Mouse (Mus musculus) 3T3-L1 (cell line): Measurements from ENCODE around the gene Odf4.
"Not testable (repeated sequence)": the region's sequence is repeated elsewhere in the genome, so short reads cannot be mapped to it uniquely, and the experiment has no call there.

Source experiments
- DNase-seq: peaks from one replicate; pipeline ENCODE4 v3.0.0-alpha.2; 2015; ENCODE audit warnings: low read depth, low spot score

The Odf4 gene

DNA sequence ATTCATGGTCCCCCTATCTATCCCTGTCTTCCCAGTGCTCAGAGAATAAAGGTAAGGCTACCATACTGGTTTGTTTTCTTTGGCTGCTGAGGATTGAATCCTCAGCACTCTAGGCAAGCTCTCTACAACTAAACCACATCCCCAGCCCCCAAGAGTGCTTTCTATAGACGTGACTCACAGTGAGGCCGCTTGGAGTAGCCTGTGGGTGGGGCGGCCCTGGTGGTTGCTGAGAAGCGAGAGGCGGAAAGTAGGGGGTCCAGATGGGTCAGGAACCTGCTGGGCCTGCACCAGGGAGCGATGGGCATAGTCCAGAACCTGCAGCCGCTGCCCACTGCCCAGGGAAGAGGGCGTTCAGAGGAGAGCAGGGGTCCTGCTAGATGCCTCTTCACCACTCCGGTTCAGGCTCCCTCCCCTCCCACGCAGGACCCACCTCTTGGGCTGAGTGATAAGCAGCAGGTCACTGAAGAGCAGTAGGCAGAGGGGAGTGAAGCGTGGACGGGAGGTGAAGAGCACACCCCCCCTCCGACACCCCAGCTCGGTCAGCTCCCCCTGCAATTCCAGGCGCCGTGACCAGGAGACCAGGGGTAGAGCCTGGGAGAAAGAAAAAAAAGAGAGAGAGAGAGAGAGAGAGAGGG lies 20.0 kb upstream of the Odf4 start:
- DNase-seq, result peak; percentile 92

DNA sequence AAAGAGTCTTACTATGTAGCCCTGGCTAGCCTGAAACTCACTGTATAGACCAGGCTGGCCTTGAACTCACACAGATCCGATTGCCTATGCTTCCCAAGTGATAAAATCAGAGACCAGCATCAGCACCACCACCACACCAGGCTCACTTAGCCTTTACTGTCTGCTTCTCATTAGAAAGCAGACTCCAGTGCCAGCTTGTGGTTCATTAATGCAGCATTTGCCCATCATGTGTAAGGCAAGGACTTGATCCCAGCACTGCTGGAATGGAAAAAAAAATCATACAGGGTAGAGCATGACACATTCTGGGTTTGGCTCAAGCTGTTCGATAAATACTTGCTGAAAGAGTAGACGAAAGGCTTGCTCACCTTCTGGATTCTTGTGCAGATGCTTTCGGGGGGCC lies 19.1 kb upstream of the Odf4 start:
- DNase-seq, result peak; percentile 61

DNA sequence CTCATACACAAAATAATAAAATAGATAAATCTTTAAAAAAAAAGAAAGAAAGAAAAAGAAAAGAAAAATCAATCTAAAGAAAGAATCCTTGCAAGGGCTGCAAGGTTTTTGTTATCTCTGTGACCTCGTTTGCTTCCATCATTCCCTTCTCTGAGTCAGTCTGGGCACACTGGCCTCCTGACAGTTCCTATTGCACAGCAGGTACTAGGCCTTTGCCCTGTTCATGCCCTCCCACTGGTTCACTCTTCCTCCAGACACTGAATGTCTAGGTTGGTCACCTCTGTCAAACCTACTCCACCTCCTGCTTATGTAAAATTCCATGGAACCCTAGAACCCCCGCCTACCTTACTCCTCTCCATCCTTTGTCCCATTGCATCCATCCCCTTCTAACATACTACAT lies 18.4 kb upstream of the Odf4 start:
- no peak for DNase-seq

DNA sequence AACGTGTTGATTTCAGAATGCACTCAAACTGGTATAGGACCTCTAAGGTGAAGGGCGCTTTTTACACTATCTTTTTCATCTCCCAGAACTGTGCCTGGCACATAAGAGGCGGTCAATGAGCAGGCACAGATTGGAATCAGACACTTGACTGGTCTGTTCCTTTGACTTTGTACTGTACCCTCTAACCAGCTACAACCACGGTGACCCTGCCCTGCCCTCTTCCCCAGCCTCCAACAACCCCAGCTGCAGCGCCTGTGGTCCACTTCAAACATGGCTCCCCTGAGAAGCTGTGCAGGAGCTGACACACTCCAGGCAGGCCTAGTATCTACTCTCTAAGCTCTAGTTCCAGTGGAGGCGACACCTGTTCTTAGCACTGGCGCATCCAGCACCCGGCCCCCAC lies 15.8 kb upstream of the Odf4 start:
- DNase-seq, result no peak

DNA sequence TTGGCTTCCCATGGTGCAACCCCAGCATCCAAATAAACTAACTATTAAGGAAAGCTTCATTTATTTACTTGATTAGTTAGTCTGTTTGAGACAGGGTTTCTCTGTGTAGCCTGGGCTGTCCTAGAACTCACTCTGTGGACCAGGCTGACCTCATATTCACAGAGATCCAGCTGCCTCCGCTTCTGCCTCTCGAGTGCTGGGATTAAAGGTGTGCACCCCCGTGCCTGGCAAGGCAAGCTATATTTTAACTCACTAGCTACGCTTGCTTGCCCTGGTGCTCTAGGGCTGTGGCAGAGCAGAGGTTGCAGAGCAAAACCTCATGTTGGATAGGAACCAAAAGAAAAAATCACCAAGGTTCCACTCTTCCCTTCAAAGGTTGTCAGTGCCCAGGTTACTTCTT lies 13.6 kb upstream of the Odf4 start:
- DNase-seq, result no peak

DNA sequence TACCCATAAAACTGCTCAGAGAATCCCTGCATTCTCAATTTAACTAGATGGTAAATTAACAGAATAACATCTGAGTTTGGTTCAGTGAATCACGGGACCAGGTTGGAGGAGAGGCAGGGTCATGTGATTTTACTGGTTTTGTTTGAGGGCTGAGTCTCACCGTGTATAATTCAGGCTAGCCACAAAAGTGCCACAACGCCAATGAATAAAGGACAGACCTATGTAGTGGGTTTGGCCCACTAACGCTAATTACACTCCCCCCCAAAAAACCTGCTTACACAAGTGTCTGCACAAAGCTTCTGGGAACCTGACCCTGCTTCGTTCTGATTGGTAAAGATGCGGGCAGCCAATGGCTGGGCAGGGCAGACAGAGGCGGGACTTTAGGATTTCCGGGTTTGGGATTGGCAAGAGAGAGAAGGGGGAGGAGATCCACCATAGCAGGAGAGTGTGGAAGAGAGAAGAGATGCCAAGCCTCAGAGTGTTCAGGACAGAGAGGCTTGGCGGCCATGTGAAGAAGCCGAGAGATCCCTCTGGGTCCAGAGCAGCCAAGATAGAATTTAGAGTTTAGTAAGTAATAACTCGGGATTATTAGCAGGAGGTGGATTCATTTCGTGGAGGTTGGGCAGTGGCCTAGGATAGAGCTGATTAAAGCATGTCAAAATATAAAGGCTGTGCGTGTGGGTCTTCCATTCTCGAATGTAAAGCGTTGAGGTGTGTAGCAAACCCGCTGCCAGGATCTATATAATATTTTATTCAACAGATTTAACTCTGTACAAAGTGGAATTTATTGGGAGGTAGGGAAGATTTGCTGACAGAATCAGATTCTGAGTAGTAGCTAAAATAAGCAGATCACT lies 12.8 kb upstream of the Odf4 start:
- DNase-seq, result peak; percentile 96

DNA sequence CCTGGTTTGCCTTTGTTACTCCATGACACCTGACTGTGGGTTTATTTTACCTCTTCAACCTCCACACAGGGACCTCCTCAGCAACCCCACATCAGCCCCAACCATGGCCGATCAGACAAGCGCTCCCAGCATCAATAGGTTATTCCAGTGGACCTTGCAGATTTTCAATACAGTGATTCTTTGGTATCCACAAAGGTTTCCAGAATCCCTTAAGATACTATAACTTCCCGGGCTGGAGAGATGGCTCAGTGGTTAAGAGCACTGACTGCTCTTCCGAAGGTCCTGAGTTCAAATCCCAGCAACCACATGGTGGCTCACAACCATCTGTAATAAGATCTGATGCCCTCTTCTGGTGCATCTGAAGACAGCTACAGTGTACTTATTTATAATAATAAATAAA lies 10.1 kb upstream of the Odf4 start:
- not testable (repeated sequence) for DNase-seq

DNA sequence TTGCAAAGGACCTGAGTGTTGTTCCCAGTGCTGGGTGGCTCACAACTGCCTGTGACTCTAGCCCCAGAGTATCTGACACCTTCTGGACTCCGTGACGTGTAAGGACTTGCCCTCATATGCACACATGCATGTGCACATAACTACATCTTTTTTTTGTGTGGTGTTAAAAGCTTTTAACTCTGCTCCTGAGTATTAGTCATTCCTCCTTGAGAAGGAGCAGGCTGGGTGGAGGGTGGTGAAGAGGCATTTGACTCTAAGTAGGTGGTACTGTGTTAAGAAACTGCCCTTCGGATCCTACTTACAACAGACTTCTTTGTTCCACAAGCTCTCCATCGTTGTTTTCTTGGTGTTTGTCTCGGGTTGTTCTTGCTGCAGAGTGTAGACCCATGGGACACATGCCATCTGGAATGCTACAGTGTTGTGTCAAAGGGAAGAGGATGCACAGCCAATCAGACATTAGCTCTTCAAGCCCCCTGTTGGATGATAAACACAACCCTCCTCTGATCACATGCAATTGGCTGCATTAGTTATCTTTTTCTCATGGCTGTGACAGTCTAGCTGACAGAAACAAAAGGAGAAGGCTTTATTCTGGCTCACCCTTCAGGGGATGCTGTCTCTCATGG lies 7.1 kb upstream of the Odf4 start:
- no peak for DNase-seq

DNA sequence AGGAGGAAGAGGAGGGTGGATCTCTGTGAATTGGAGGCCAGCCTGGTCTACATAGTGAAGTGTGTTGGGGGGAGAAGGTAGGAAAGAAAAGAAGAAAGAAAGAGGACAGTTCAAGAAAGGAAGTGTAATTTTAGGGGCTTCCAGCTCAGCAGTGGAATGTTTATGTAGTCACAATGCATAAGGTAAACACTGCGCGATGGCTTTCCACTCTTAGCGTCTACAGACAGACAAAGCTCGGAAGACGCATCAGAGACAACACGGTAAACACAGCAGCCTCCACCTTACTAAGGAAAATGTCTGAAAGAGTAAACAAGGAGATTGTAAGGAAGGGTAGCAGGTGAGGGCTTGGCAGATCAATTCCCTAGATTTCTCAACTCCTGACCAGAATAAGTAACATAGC lies 3.1 kb upstream of the Odf4 start:
- no peak for DNase-seq

DNA sequence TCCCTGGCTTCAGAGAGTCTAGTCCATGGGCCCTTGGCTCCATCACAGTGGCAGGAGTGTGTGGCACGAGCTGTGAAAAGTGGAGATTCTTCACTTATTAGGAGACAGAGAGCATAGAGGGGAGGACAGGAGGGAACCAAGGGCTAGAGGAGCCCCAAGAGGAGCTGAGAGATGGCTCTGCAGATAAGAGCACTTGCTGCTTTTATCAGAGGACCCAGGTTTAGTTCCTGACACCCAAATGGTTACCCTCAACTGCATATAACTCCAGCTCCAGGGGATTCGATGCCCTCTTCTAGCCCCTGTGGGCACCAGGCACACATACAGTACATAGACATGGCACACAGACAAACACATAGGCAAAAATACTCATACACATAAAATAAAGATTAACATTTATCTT lies 2.1 kb downstream of the Odf4 start:
- no peak for DNase-seq

DNA sequence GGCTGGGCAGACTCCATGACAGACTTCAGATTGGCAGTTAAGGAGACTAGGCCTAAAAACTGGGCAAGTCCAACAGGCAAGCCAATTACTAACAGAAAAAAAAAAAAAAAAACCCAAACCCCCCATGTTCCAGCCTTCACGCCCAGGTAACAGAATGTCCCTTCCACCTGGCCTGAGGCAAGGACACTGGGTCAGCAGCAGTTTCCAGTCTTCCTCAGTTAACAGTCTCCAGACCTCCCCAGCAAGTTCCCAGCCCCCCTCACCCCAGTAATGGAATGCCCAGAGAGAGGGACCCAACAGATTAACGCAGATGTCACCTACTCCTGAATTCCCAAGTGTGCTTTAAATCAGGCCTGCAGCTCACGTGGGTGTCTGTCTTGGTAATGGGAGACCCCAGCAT lies 3.7 kb downstream of the Odf4 start:
- no peak for DNase-seq

DNA sequence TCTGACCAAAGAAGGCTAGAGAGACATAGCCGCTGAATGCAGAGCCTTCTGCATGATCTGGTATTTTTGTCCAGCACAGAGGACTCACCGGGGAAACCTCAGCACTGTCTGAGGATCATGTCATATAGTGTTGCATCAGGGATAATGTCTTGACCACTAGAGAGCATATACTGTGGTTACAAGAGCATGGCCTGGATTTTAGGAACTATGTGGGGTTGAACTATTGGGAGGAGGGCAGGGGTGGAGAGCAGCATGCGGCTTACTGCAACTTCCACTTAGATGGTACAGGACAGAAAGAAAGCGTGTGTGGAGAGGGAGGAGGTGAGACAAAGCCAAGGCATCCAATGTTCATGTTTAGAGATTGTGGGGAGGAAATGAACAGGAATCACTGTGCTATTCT lies 12.3 kb downstream of the Odf4 start:
- DNase-seq, result no peak

DNA sequence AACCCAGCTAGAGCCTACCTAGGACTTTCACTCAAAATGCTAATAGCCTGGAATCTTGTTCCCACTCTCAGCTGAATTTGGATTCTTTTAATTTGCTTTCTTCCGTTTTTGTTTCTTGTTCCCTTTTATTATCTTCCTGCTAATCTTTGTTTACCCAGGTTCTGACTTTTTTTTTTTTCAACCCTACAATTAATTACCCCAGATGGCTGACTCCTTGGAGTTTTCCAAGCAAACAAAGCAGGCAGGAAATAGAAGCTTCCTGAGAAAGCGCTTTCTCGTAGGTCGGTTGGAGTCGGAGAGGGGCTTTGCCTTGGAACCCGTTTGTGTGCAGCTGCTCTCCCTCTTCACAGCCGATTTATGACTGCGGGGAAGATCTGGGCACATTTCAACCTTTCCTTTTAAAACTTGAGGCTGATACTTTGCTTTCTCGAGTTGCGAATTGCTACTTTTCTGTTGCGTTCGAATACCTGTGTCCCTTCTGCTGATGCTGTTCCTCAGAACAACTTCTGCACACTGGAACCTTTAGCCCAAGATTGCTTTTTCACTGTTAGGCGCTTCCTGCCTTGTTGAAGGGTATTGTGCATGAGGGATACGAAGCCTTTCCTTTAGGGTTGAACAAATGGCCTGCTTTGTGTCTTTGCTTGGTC lies 15.2 kb downstream of the Odf4 start:
- no peak for DNase-seq

DNA sequence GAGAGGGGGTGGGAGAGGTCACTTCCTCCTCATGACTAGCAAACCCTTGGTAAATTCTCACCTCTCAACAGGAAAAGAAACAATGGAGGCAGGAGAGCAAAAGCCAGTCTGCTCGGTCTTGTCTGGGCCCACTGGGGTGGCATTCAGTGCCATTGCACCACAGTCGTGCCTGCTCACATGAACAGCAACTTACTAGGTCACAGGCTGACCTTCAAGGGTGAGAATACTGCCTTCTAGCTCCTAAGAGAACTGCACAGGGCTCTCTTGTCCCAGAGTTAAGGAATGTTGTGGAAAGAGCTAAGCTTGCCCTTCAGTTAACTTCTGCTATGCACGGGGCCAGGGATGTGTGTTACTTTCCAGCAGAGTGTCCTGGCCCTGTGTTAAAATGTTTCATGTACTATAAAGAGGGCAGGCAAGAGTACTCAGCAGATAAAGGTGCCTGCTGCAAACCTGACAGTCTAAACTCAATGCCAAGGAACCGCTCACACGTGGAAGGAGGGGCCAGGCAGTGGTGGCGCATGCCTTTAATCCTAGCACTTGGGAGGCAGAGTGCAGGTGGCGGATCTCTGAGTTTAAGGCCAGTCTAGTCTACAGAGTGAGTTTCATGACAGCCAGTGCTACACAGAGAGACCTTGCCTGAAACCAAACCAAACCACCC lies 17.9 kb downstream of the Odf4 start:
- DNase-seq, result no peak

DNA sequence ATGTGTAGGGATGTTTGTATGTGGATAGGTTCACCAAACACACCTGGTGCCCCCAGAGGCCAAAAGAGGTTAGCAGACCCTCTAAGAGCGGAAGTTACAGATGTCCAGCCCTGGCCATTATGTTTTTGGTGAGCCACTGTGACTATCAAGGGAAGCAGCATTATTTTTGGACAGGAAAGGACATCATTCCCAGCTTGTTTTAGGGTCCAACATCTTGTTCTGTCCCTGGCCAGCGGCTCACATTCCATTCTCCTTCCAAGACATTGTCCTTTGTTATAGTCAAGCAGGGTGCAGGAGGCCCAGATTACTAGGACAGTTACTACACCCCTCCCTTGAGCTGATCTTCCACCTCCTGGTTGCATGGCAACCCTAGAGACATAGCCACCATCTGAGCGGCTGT lies 19.6 kb downstream of the Odf4 start:
- no peak for DNase-seq

DNA sequence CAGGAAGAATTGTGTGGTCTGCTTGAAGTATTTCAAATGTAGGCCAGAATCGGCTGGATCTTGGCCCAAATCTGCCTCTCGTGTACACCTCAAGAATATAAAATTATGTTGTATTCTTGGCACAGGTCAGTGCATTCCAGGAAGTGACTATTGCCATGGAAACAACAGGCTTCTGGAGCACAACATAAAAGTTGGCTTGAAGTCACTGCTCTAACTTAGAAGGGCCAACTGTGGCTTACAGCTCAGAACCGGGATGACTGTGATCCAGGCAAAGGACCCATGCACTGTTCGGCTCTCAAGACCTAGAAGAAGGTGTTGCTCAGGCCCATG lies 20.5 kb downstream of the Odf4 start:
- DNase-seq, result peak; percentile 85

DNA sequence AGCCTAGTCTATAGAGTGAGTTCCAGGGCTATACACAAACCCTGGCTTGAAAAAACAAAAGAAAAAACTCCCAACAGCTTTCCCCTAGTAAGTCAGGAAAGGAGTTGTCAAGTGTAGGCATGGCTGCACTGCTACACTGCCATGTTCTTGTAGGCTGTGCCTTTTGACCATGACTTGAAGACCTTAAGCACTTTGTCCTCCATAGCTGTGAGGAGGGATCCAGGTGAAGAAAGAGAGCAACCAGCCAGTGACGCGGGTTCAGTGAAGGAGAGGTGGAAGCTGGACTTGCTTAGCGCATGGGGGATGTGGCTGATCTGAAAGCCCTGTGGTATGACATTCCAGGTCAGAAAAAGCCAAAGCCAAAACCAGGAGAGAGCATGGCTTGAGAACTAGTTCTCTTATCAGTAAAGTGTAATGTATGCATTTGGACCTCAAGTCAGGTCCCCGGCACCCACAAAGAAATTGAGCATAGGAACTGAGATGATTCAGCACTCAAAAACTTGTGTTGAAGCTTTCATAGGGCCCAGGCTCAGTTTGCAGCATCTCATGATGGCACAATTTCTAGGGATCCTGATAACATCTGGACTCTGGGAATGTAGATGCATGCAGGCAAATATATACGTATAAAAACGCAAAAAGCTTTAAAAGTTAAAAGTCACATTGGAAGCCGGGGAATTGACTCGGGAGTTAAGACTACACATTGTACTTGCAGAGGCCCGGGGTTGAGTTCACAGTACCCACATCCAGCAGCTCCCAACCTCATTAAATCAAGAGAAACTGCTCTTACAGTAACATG lies 21.0 kb downstream of the Odf4 start:
- DNase-seq, result no peak

DNA sequence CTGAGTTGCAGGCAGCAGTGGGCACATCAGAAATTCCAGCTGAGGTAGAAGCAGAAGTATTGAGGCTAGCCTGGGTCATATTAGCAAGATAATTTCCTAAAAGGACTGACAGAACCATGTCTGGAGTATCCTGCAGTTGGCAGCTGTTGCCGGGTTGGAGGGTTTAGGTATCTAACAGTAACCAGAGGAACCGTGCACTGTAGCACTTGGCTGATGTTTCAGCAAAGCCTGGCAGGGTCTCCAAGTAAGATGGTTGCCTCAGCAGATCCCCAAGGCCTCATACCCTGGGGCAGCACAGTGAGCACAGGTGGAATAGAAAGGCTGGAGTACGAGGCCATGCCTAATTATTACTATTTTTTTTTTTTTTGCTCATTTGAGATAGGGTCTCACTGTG lies 21.7 kb downstream of the Odf4 start:
- DNase-seq, result no peak

DNA sequence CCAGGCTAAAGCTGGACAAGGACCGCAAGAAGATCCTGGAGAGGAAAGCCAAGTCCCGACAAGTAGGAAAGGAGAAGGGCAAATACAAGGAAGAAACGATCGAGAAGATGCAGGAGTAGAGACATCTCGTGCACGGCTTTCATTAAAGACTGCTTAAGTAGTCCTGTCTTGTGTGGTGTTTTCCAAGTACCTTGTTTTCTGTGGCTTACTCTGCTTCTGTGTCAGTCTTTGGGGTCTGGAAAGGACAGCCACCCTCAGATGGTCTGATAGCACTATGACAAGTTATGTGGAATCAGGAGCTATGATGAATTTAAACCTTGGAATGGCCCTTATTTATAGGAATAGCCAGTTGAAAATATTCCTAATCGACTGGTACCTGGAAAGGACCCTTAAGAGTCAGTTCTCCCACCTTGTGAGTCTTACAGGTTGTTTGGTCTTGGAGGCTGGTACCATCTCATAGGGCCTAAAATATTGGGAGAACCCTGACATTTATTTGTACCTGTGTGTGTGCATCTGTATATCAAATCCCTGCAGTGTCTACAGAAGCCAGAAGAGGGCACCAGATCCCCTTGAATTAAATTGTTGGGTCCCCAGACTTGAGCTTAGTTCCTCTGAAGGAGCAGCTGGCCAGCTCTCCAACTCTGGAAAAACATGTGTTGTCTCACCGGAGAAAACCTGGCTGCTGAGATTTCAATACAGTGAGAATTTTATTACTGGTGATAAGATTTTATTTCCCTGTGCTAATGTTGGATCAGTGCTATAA lies 22.3 kb downstream of the Odf4 start:
- peak; percentile 92 for DNase-seq

DNA sequence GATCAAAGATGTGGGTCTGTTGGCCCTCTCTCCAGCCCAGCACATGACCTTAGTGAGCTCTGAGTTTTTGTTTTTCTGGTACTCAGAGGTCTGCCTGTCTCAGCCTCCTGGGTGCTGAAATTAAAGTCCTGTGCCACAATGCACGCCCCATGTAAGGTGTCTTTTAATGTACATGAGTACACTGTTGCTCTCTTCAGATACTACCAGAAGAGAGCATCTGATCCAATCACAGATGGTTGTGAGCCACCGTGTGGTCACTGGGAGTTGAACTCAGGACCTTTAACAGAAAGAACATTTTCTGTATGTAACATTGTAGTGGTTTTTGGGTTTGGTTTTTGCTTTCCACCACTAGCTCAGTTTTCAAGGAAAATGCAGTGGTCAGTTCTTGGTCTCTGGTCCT lies 23.1 kb downstream of the Odf4 start:
- peak; percentile 5 for DNase-seq

DNA sequence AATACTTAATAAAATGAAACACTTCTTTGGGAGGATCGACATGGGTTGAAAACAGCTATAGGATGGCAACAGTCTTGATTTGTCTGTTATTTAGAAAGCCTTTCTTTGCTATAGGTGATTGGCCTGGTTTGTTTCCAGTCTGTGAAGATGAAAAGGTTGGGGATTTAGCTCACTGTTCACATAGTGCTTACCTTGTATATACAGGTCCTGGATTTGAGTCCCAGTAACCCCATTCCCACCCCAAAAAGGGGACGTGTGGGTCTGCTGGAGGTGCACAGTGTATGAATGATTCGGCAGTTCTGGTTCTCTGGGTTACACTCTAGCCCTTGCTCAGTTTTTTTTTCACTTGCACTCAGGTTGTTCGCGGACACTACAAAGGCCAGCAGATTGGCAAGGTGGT lies 24.1 kb downstream of the Odf4 start:
- peak; percentile 9 for DNase-seq
